Mouse (Mus musculus): Measurements from ENCODE around the gene Sh3d19.

- no peak for TF ChIP-seq POLR2A (IDR thresholded peaks at IDR 0.05; ENCODE audit: low read depth, low read length)
- no peak for TF ChIP-seq CTCF (conservative IDR thresholded peaks at IDR 0.05 in 1 of 2, IDR thresholded peaks at IDR 0.05 in 1 of 2; ENCODE audit: low read depth in 2 of 2, low read length in 2 of 2)
- no peak for TF ChIP-seq EP300 (IDR thresholded peaks at IDR 0.05; ENCODE audit: low read length)
- no peak for TF ChIP-seq ELF1 (IDR thresholded peaks at IDR 0.05; ENCODE audit: low read depth, low read length)
- no peak for TF ChIP-seq ZC3H11A (IDR thresholded peaks at IDR 0.05; ENCODE audit: low read depth, low read length)
- TF ChIP-seq MAFK (IDR thresholded peaks at IDR 0.05; ENCODE audit: insufficient replicate concordance, low read length) = no peak
- TF ChIP-seq ZMIZ1 (IDR thresholded peaks at IDR 0.05; ENCODE audit: low read depth, low read length) = no peak
- TF ChIP-seq ZKSCAN1 (IDR thresholded peaks at IDR 0.05; ENCODE audit: borderline replicate concordance, low read depth, low read length) = no peak
- TF ChIP-seq JUN (IDR thresholded peaks at IDR 0.05; ENCODE audit: insufficient read depth, low read depth, low read length) = no peak
- no peak for TF ChIP-seq MEF2A (IDR thresholded peaks at IDR 0.05; ENCODE audit: borderline replicate concordance, low read depth, low read length)
- TF ChIP-seq BHLHE40 (IDR thresholded peaks at IDR 0.05; ENCODE audit: low read depth, low read length) = no peak
- no peak for TF ChIP-seq ZNF384 (IDR thresholded peaks at IDR 0.05; ENCODE audit: low read depth, low read length)
Measured at GRCm38 (mm10) chr3:86002940-86003339, 32.0 kb downstream of the Sh3d19 start.
